Mouse (Mus musculus) layer of hippocampus, postnatal 14 days (tissue): Measurements from ENCODE around the gene Slc4a2. TPM values are rescaled to one million over a fixed set of nuclear protein-coding genes. Genes with fewer than 3 reads are reported as not detected.

Experiments
- total RNA-seq, 2 experiments: library from RNA; stranded (reverse); gene quantifications; 2 replicates each; pipeline ENCODE4 v1.2.3; 2021

The Slc4a2 gene
- total RNA-seq, 2 experiments from 2014 or later, result 33.0 to 45.8 TPM

Other genes starting within 250 kb of the Slc4a2 start
- 10 to 100 TPM; 17.9 to 19.2 TPM for gene Kcnh2, start 72.2 kb upstream of the Slc4a2 start, total RNA-seq
- gene Nos3, start 59.0 kb upstream of the Slc4a2 start, total RNA-seq, result 1 to 10 TPM; 9.4 to 10.0 TPM
- 1 to 10 TPM; 2.8 to 3.4 TPM for gene Atg9b, start 31.7 kb upstream of the Slc4a2 start, total RNA-seq
- gene Abcb8, start 30.2 kb upstream of the Slc4a2 start, total RNA-seq, result 10 to 100 TPM; 43.0 to 54.1 TPM
- gene Asic3, start 10.4 kb upstream of the Slc4a2 start, total RNA-seq, result under 1 TPM in 1 of 2 experiments, not detected in 1; 0.18 TPM
- 100 to 1,000 TPM; 127 to 133 TPM for gene Cdk5, start 307 bp upstream of the Slc4a2 start, total RNA-seq
- 100 to 1,000 TPM; 113 to 116 TPM for gene Fastk, start 21.4 kb downstream of the Slc4a2 start, total RNA-seq
- gene Tmub1, start 24.0 kb downstream of the Slc4a2 start, total RNA-seq, result 10 to 100 TPM; 23.1 to 27.5 TPM
- gene Agap3, start 28.3 kb downstream of the Slc4a2 start, total RNA-seq, result 100 to 1,000 TPM; 540 to 568 TPM
- not detected for gene Gbx1, start 103.4 kb downstream of the Slc4a2 start, total RNA-seq
- under 1 TPM; 0.28 to 0.33 TPM for gene Asb10, start 117.1 kb downstream of the Slc4a2 start, total RNA-seq
- not detected for gene 4931409K22Rik, start 133.0 kb downstream of the Slc4a2 start, total RNA-seq
- gene Abcf2, start 153.6 kb downstream of the Slc4a2 start, total RNA-seq, result 10 to 100 TPM; 59.9 to 61.5 TPM
- 10 to 100 TPM; 64.3 to 73.2 TPM for gene Chpf2, start 162.9 kb downstream of the Slc4a2 start, total RNA-seq
- gene Smarcd3, start 200.6 kb downstream of the Slc4a2 start, total RNA-seq, result 100 to 1,000 TPM; 112 to 113 TPM